Mouse (Mus musculus): ENCODE data around the gene Ttbk2.

The Ttbk2 gene

GRCm38 (mm10) chr2:120850424-120851082, at the start of gene Ttbk2:
Gene Ttbk2, minus strand, starts transcription at chr2:120850604.
- peak; percentile 98 to 100 for DNase-seq (ENCODE audit: low spot score in 2 of 2)

- DNase-seq (ENCODE audit: low spot score in 2 of 2) = no peak
Observed at GRCm38 (mm10) chr2:120896361-120896760, 46.0 kb upstream of the Ttbk2 start.

GRCm38 (mm10) chr2:120887601-120888000, 37.2 kb upstream of the Ttbk2 start:
- no peak for DNase-seq (ENCODE audit: low spot score in 2 of 2)

- peak; percentile 16 to 26 for DNase-seq (ENCODE audit: low spot score in 2 of 2)
Observed at GRCm38 (mm10) chr2:120873192-120873591, 22.8 kb upstream of the Ttbk2 start.

- DNase-seq (ENCODE audit: low spot score in 2 of 2) = peak; percentile 48 to 51
Observed at GRCm38 (mm10) chr2:120871447-120872336, 21.3 kb upstream of the Ttbk2 start.

- DNase-seq (ENCODE audit: low spot score in 2 of 2) = peak; percentile 67 to 75
Observed at GRCm38 (mm10) chr2:120867336-120867735, 16.9 kb upstream of the Ttbk2 start.

GRCm38 (mm10) chr2:120866561-120866960, 16.2 kb upstream of the Ttbk2 start:
- peak; percentile 24 to 32 for DNase-seq (ENCODE audit: low spot score in 2 of 2)

GRCm38 (mm10) chr2:120863389-120863788, 13.0 kb upstream of the Ttbk2 start:
- DNase-seq (ENCODE audit: low spot score in 2 of 2) = no peak

DNA sequence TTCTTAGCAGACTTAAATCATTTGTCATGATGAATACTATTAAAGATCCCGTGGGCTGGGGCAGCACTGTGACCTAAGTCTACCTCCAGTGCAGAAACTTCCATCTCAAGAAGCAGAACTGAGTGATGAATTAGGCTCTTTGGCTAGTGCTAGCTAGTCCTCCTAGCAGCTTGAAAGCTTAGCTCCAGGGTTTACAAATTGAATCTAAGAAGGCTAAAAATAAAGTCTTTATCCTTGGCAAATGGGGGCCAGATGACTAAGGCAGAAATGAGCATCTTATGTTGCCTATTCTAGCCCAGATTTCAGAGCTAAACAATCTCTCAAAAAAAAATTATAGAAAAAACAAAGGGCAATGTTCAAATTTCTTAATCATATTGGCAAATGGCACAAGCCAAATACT, 10.3 kb upstream of the Ttbk2 start:
- DNase-seq (ENCODE audit: low spot score in 2 of 2) = no peak

- no peak for DNase-seq (ENCODE audit: low spot score in 2 of 2)
Observed at GRCm38 (mm10) chr2:120858131-120858530, 7.7 kb upstream of the Ttbk2 start.

DNA sequence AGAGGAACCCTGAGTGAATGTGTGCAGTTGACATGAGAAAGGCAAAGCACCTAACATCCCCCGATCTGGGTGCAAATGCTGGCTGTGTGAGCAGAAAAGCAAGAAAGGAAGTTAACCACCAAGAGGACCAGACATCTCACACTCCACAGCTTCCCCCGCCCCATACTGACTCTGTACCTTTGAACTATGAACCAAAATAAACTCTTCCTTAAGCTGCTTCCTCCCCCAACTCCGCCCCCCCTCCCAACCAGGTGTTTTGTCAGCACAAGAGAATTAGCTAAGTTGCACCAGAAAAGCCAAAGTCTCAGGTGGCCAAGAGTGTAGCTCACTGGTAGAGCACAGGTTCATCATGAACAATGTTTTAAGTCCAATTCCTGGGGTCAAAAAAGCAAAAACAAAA, 2.7 kb upstream of the Ttbk2 start:
- no peak for DNase-seq (ENCODE audit: low spot score in 2 of 2)

GRCm38 (mm10) chr2:120852626-120853025, 2.2 kb upstream of the Ttbk2 start:
- no peak for DNase-seq (ENCODE audit: low spot score in 2 of 2)

DNA sequence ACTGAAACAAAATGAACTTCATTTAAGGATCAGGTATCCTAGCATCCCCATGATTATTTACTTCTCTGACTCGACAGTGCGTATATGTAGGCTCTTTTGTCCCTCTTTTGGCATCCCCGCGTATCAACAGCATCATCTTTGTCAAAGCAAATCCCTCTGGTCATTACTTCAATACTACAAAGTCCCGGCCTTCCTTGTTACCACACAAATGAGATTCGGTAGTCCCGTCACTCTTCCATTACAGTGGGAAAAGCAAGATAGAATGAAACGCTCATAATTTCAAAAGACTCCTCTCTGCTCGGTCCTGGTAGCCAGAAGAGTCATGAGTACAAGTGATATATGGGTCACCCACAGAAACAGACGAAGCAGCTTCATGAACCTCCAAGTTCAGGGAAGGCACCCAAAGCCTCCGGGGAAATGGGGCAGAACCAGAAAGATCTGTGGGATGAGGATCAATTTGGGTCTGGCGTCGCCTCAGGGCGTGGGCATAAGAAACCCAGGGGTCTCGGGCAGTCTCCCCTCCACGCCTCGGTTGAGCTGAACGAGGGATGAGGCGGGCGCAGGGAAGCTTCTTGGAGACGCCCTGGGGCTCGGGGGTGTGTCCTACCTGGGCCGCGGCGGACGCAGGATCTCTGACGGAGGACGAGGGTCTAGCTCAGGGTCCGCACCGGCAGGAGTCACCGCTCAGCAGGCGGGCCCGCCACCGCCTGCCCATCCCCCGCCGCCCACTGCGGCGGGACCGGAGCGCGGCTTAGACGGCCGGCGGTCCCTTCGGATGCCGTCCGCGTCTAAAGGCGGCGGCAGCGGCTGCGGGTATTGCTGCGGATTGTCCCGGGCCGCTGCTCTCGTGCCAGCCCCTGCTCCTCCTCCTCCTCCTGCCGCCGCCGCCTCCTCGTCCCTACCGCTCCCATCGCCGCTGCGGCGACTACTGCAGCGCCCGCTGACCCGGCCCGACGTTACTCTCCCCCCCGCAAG, 668 bp downstream of the Ttbk2 start, which contains the start of gene Cdan1:
Gene Cdan1, minus strand, starts transcription at position 680 of the 975 bp plus-strand sequence.
- DNase-seq (ENCODE audit: low spot score in 2 of 2) = peak; percentile 41 to 46

GRCm38 (mm10) chr2:120845280-120845679, 5.1 kb downstream of the Ttbk2 start:
- DNase-seq (ENCODE audit: low spot score in 2 of 2) = no peak

- DNase-seq (ENCODE audit: low spot score in 2 of 2) = no peak
Observed at GRCm38 (mm10) chr2:120843990-120844389, 6.4 kb downstream of the Ttbk2 start.

- no peak for DNase-seq (ENCODE audit: low spot score in 2 of 2)
Observed at GRCm38 (mm10) chr2:120841211-120841610, 9.2 kb downstream of the Ttbk2 start.

DNA sequence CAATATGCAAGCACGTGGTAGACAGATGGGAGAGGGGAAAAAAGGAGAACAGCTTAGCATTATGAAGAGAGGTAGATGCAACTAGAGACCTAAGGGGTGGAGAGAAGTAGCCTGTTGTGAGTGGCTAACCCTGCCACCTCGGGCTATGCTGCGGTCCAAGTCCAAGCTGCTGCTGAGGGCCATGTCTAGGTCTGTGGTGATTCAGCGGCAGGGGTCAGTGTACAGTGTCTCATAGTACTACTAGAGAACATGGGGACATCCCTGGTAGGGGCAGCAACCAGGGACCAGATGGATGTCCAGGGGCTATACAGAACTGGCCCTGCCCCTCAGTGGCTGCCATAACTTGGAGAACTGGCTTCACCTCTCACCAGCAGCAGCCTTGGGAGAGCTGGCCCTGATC, 15.2 kb downstream of the Ttbk2 start:
- DNase-seq (ENCODE audit: low spot score in 2 of 2) = no peak

DNA sequence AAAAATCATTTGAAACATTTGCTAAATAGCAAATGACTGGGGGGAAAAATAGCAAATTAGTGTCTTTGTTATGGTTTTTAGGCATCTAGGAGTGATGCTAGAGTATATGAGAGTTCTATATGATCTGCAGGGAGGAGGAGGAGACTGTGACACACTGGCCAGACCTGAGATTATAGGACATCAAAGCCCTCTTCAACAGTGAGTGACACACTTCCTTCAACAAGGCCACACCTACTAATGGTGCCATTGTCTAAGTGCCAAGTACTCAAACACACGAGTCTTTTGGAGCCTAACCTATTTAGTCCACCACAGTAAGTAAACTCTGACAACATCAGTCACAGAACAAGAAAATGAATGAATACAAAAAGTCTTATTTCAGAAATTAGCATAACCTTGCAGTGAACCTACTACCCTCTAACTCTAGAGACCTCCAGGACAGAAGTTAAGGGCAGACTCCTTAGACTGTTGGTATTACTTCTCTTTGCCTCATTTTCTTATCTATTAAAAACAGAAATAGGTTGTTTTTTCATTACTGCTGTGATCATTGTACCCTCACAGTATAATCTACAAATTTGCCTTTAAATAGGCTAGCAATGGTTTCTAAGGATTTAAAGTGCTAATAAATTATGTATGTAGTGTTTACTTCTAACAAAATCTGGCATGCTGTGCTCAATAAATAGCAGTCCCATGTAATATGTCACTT, 23.3 kb downstream of the Ttbk2 start:
- no peak for DNase-seq (ENCODE audit: low spot score in 2 of 2)

DNA sequence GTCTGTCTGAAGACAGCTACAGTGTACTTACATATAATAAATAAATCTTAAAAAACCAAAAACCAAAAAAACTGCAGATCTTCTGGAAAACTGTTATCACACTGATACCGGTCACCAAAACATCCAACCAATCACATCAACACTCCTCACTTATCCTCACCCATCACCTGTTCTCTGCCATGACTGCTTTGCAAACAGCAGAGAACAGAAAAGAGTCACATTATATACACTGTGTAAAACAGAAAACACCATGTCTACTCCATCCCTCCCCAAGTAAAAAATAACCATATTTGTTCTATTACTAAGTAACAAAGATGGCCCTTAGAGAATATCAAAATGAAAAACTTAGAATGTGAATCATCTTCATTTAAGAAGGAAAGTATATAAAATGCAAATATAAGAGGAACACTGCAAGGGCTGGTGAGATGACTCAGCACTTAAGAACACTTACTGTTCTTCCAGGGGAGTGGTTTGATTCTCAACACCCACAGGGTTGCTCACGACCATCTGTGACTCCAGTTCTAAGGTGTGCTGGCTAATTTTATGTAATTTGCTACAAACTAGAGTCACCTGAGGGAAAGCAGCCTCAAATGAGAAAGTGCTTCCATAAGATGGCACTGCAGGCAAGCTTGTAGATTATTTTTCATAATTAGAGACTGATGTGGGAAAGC, 80.0 kb downstream of the Ttbk2 start:
- peak; percentile 63 to 68 for DNase-seq (ENCODE audit: low spot score in 2 of 2)

- no peak for DNase-seq (ENCODE audit: low spot score in 2 of 2)
Observed at GRCm38 (mm10) chr2:120761922-120762321, 88.5 kb downstream of the Ttbk2 start.

All from right cerebral cortex, adult 2 months (tissue).